Mouse (Mus musculus) bone marrow macrophage, adult 2 months (primary cell): Measurements from ENCODE around the gene Gm9970.

Source experiments
- CTCF ChIP-seq: IDR thresholded peaks from 2 replicates; pipeline ENCODE4 v1.5.1; 2012; ENCODE audit warnings: low read depth, mild to moderate bottlenecking, low read length, moderate library complexity
- POLR2A ChIP-seq: IDR thresholded peaks from 2 replicates; pipeline ENCODE4 v1.6.1; 2012; ENCODE audit warnings: mild to moderate bottlenecking, low read depth, low read length, borderline replicate concordance

- no peak for TF ChIP-seq CTCF
- no peak for TF ChIP-seq POLR2A
Observed at GRCm38 (mm10) chr5:31199893-31200292, 41.1 kb downstream of the Gm9970 start.
